Mouse (Mus musculus) lung, adult 2 months (tissue): ENCODE data around the gene Adnp.

ENCODE experiments used
- CTCF ChIP-seq: fragments of 200-500 bp; IDR thresholded peaks from 2 replicates; pipeline ENCODE4 v1.5.1; 2011; ENCODE audit warnings: mild to moderate bottlenecking, low read length, control low read depth; ENCODE audit not compliant: insufficient read depth
- POLR2A ChIP-seq: fragments of 200-500 bp; IDR thresholded peaks from 2 replicates; pipeline ENCODE4 v1.6.1; 2011; ENCODE audit warnings: low read depth, mild to moderate bottlenecking, control low read depth, low read length, borderline replicate concordance; ENCODE audit errors: extremely low read depth

GRCm38 (mm10) chr2:168200014-168200691 lies 6.8 kb downstream of the Adnp start:
- no peak for TF ChIP-seq POLR2A
- no peak for TF ChIP-seq CTCF
